Mouse (Mus musculus) CH12.LX (cell line): ENCODE measurements at regions not wholly inside any gene's neighbourhood (a gene's known extent, or its start where the extent isn't known, plus 50 kb on each side); places are given as distances from the start of the nearest gene placed in this dataset.

ENCODE experiments used
- DNase-seq: peaks from one replicate; pipeline ENCODE4 v3.0.0-alpha.2; 2013; ENCODE audit errors: extremely low read depth
- H3K27ac ChIP-seq: 2 replicates; pipeline ENCODE4 v1.5.1; 2012; ENCODE audit warnings: low read depth, mild to moderate bottlenecking, control low read depth, moderate library complexity; ENCODE audit not compliant: insufficient read depth
- H3K27me3 ChIP-seq: replicated peaks from 2 replicates; pipeline ENCODE3; 2012; ENCODE audit warnings: inconsistent platforms
- H3K36me3 ChIP-seq, 2 experiments: replicated peaks in 1 of 2; 2 replicates each; pipeline versions ENCODE3 to v1.6.1; 2012; ENCODE audit warnings: inconsistent platforms in 1 of 2, low read length in 1 of 2, mild to moderate bottlenecking in 1 of 2, mixed read lengths in 1 of 2, moderate library complexity in 1 of 2; ENCODE audit not compliant: control insufficient read depth in 1 of 2, insufficient read depth in 1 of 2
- H3K4me1 ChIP-seq, 2 experiments: 2 replicates each; pipeline ENCODE4 v1.6.1; 2012; ENCODE audit warnings: inconsistent platforms in 1 of 2, moderate library complexity in 1 of 2; ENCODE audit not compliant: insufficient read depth in 2 of 2, control insufficient read depth in 1 of 2
- H3K4me2 ChIP-seq: 2 replicates; pipeline ENCODE4 v1.6.1; 2012; ENCODE audit warnings: low read depth, mild to moderate bottlenecking, control low read depth; ENCODE audit not compliant: poor library complexity, insufficient read depth, severe bottlenecking
- H3K4me3 ChIP-seq, 3 experiments: fragments of 150-350 bp in 1 of 3; sonication (generic) in 1 of 3; replicated peaks in 1 of 3; 2 replicates each; pipeline versions ENCODE3 to v1.5.1; 2011 to 2012; ENCODE audit warnings: low read depth in 2 of 3, low read length in 2 of 3, mild to moderate bottlenecking in 2 of 3, moderate library complexity in 2 of 3, control low read depth in 1 of 3, improper control_type of control experiment in 1 of 3, inconsistent platforms in 1 of 3, mixed read lengths in 1 of 3; ENCODE audit not compliant: poor library complexity in 1 of 3
- H3K79me2 ChIP-seq: replicated peaks from 2 replicates; pipeline ENCODE4 v1.6.1; 2012; ENCODE audit warnings: mild to moderate bottlenecking, moderate library complexity; ENCODE audit not compliant: control insufficient read depth, poor library complexity, insufficient read depth, severe bottlenecking; ENCODE audit errors: extremely low read depth
- H3K9ac ChIP-seq: 2 replicates; pipeline ENCODE4 v1.6.1; 2012; ENCODE audit warnings: low read depth, mild to moderate bottlenecking, control low read depth, moderate library complexity; ENCODE audit not compliant: insufficient read depth
- H3K9me3 ChIP-seq: replicated peaks from 2 replicates; pipeline ENCODE3; 2012; ENCODE audit warnings: low read length, inconsistent platforms, mixed read lengths
- BHLHE40 ChIP-seq: IDR thresholded peaks from 2 replicates; pipeline ENCODE4 v1.6.1; 2011; ENCODE audit warnings: mild to moderate bottlenecking, low read depth, low read length, improper control_type of control experiment
- CTCF ChIP-seq, 2 experiments: IDR thresholded peaks in 1 of 2; conservative IDR thresholded peaks in 1 of 2; 2 replicates each; pipeline ENCODE4 v1.5.1; 2011 to 2012; ENCODE audit warnings: low read depth in 2 of 2, low read length in 2 of 2, improper control_type of control experiment in 1 of 2, inconsistent platforms in 1 of 2, mild to moderate bottlenecking in 1 of 2, moderate library complexity in 1 of 2
- E2F4 ChIP-seq: IDR thresholded peaks from 2 replicates; pipeline ENCODE4 v1.6.1; 2011; ENCODE audit warnings: low read depth, low read length, improper control_type of control experiment; ENCODE audit not compliant: insufficient replicate concordance
- ETS1 ChIP-seq: conservative IDR thresholded peaks from 2 replicates; pipeline ENCODE4 v1.6.1; 2012; ENCODE audit warnings: low read depth, mild to moderate bottlenecking, inconsistent platforms, low read length, improper control_type of control experiment, moderate library complexity
- GABPA ChIP-seq: IDR thresholded peaks from 2 replicates; pipeline ENCODE4 v1.6.1; 2012; ENCODE audit warnings: low read depth, low read length, improper control_type of control experiment, inconsistent platforms; ENCODE audit not compliant: insufficient replicate concordance
- JUN ChIP-seq: IDR thresholded peaks from 2 replicates; pipeline ENCODE4 v1.6.1; 2011; ENCODE audit warnings: low read depth, mild to moderate bottlenecking, low read length, improper control_type of control experiment, moderate library complexity; ENCODE audit not compliant: insufficient read depth
- JUND ChIP-seq: conservative IDR thresholded peaks from 2 replicates; pipeline ENCODE4 v1.6.1; 2011; ENCODE audit warnings: low read depth, low read length, improper control_type of control experiment
- MAFK ChIP-seq: IDR thresholded peaks from 2 replicates; pipeline ENCODE4 v1.6.1; 2011; ENCODE audit warnings: low read length, improper control_type of control experiment; ENCODE audit not compliant: insufficient replicate concordance
- MAX ChIP-seq: IDR thresholded peaks from 2 replicates; pipeline ENCODE4 v1.6.1; 2011; ENCODE audit warnings: low read length, improper control_type of control experiment
- MAZ ChIP-seq: IDR thresholded peaks from 2 replicates; pipeline ENCODE4 v1.6.1; 2012; ENCODE audit warnings: low read depth, mild to moderate bottlenecking, inconsistent platforms, low read length, improper control_type of control experiment, moderate library complexity
- MEF2A ChIP-seq: IDR thresholded peaks from 2 replicates; pipeline ENCODE4 v1.6.1; 2014; ENCODE audit warnings: low read depth, mild to moderate bottlenecking, inconsistent platforms, low read length, improper control_type of control experiment, borderline replicate concordance
- NELFE ChIP-seq: IDR thresholded peaks from 2 replicates; pipeline ENCODE4 v1.6.1; 2011; ENCODE audit warnings: low read depth, low read length, improper control_type of control experiment
- POLR2A ChIP-seq: IDR thresholded peaks from 2 replicates; pipeline ENCODE4 v1.6.1; 2011; ENCODE audit warnings: low read depth, mild to moderate bottlenecking, improper control_type of control experiment, low read length
- POLR2AphosphoS2 ChIP-seq: IDR thresholded peaks from 2 replicates; pipeline ENCODE4 v1.6.1; 2011; ENCODE audit warnings: low read depth, low read length, improper control_type of control experiment
- RAD21 ChIP-seq: IDR thresholded peaks from 2 replicates; pipeline ENCODE4 v1.6.1; 2011; ENCODE audit warnings: low read depth, mild to moderate bottlenecking, low read length, improper control_type of control experiment, moderate library complexity
- RCOR1 ChIP-seq: conservative IDR thresholded peaks from 2 replicates; pipeline ENCODE4 v1.6.1; 2012; ENCODE audit warnings: low read depth, mild to moderate bottlenecking, inconsistent platforms, low read length, improper control_type of control experiment
- SMC3 ChIP-seq: IDR thresholded peaks from 2 replicates; pipeline ENCODE4 v1.6.1; 2011; ENCODE audit warnings: low read depth, low read length, improper control_type of control experiment
- UBTF ChIP-seq: IDR thresholded peaks from 2 replicates; pipeline ENCODE4 v1.6.1; 2012; ENCODE audit warnings: low read depth, mild to moderate bottlenecking, inconsistent platforms, low read length, improper control_type of control experiment, moderate library complexity
- USF2 ChIP-seq: conservative IDR thresholded peaks from 2 replicates; pipeline ENCODE4 v1.6.1; 2011; ENCODE audit warnings: low read depth, low read length, improper control_type of control experiment
- ZKSCAN1 ChIP-seq: IDR thresholded peaks from 2 replicates; pipeline ENCODE4 v1.6.1; 2012; ENCODE audit warnings: low read depth, inconsistent platforms, low read length, improper control_type of control experiment, borderline replicate concordance
- ZMIZ1 ChIP-seq: IDR thresholded peaks from 2 replicates; pipeline ENCODE4 v1.6.1; 2012; ENCODE audit warnings: low read depth, mild to moderate bottlenecking, inconsistent platforms, low read length, improper control_type of control experiment
- dilution Hi-C: fragments of 300-500 bp; cut with MboI; formaldehyde crosslinking; loops from 2 replicates; pipeline ENCODE4 v1.14.3; 2020; ENCODE audit warnings: low sequenced_read_pairs; ENCODE audit not compliant: extremely low pct_unique_long_range_greater_than_20kb, extremely low pct_ligation_motif_present
- in situ Hi-C: fragments of 300-500 bp; cut with MboI; formaldehyde crosslinking; loops from 3 replicates; pipeline ENCODE4 v1.14.3; 2019; ENCODE audit warnings: low sequenced_read_pairs, low pct_ligation_motif_present, low pct_unique_long_range_greater_than_20kb, mixed read lengths

DNA sequence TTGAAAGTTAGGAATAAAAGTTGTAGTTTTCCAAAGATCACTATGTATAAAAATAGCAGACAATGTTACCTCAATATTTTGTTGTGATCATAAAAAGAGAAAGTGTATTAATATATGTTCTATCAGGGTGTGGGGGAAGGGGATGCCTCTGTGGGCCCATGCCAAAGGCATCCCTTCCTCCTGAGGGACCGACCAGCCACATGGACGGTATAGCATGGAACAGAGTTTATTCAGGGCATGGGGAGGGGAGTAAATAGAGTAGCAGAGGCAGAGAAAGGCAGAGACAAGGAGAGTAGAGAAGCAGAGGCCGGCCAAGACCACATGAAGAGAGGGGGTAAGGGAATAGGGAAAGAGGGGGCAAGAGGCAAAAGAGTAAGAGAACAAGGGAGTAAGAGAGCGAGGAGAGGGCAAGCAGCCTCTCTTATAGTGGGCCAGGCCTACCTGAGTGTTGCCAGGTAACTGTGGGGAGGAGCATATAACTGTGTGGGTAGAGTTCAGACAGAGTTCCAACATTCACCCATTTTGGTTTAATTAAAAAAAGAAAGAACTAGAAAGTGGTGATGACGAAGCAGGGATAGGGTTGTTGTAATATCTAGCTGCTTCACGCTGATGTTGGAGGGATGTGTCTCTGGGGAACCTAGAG is 131.7 kb upstream of the Klf6 start:
- Histone ChIP-seq H3K79me2 (no peaks in the 10 kb centered on the region), H3K4me2 (no peak overlapping the region), H3K36me3 (no peaks in the 10 kb centered on the region), H3K4me3 (no peak overlapping the region), H3K27me3 (no peaks in the 10 kb centered on the region), H3K9me3 (no peaks in the 10 kb centered on the region), H3K9ac (no peak overlapping the region), H3K4me1 (no peaks in the 10 kb centered on the region), H3K27ac (no peak overlapping the region)
- DNase-seq, result no peak
- in situ Hi-C loops (loop anchor here (5.0 kb wide), 1 partner anchor 38 kb away; no protein-coding TSS in a partner anchor), dilution Hi-C loops (no loop called here)
- no peak for TF ChIP-seq MEF2A

DNA sequence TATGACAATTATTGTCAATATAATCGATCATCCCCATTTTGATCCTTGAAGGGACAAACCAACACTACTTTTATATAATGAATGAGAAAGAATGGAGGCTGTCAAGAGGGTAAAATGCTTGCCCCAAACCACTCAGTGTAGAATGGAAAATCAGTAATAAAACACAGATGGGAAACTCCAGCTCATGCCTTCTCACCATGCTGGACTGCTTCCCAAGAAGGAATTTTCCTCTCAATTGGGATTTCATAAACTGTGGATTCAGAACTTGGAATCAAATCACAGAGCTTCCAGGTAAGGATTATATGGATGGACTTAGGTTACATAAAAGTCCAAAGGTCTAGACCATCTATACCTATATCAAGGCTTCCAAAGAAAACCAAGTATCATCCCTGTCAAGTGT is 129.1 kb upstream of the Klf6 start:
- no peak overlapping the region for H3K27ac ChIP-seq
- H3K4me2 ChIP-seq, result no peak overlapping the region
- dilution Hi-C loops (no loop called here), in situ Hi-C loops (loop anchor here (5.0 kb wide), 1 partner anchor 35 kb away; no protein-coding TSS in a partner anchor)
- H3K4me3 ChIP-seq, result no peak overlapping the region
- TF ChIP-seq ZMIZ1 (no peak), GABPA (no peak), E2F4 (no peak), MAX (no peak), RAD21 (no peak)
- no peaks in the 10 kb centered on the region for H3K9me3 ChIP-seq
- H3K9ac ChIP-seq, result no peak overlapping the region
- DNase-seq, result no peak
- no peaks in the 10 kb centered on the region for H3K4me1 ChIP-seq
- H3K79me2 ChIP-seq, result no peaks in the 10 kb centered on the region
- H3K36me3 ChIP-seq, result no peaks in the 10 kb centered on the region
- H3K27me3 ChIP-seq, result no peaks in the 10 kb centered on the region

- in situ Hi-C loops (no loop called here), dilution Hi-C loops (no loop called here)
- Histone ChIP-seq H3K27ac (no peak overlapping the region), H3K9ac (no peak overlapping the region), H3K27me3 (no peaks in the 10 kb centered on the region), H3K9me3 (no peaks in the 10 kb centered on the region), H3K36me3 (no peaks in the 10 kb centered on the region), H3K79me2 (no peaks in the 10 kb centered on the region), H3K4me3 (no peak overlapping the region), H3K4me1 (no peaks in the 10 kb centered on the region), H3K4me2 (no peak overlapping the region)
- TF ChIP-seq BHLHE40, result no peak
- TF ChIP-seq JUN, result no peak
- TF ChIP-seq MEF2A, result no peak
- TF ChIP-seq ZKSCAN1, result no peak
- TF ChIP-seq MAFK, result no peak
- TF ChIP-seq CTCF (conservative IDR thresholded peaks at IDR 0.05 in 1 of 2, IDR thresholded peaks at IDR 0.05 in 1 of 2; ENCODE audit: low read depth in 2 of 2, low read length in 2 of 2), result no peak
- TF ChIP-seq RCOR1, result no peak
- TF ChIP-seq SMC3, result no peak
- TF ChIP-seq MAX, result no peak
- TF ChIP-seq POLR2A, result no peak
- TF ChIP-seq ETS1, result no peak
- TF ChIP-seq JUND, result no peak
- no peak for TF ChIP-seq UBTF
- no peak for TF ChIP-seq NELFE
- TF ChIP-seq MAZ, result no peak
- no peak for TF ChIP-seq USF2
- no peak for TF ChIP-seq POLR2AphosphoS2
- no peak for TF ChIP-seq E2F4
- no peak for DNase-seq
These were observed 126.2 kb upstream of the Klf6 start for GRCm38 (mm10) chr13:5735027-5735624.
